Mouse (Mus musculus): ENCODE measurements around the gene Tomm6.

Tomm6 gene

GRCm38 (mm10) chr17:47688344-47688607, at the start of gene Tomm6:
Tomm6 (minus strand) TSS chr17:47688386.
- in situ Hi-C loops (cut with MboI; ENCODE audit: low sequenced_read_pairs) = no loop called here

DNA sequence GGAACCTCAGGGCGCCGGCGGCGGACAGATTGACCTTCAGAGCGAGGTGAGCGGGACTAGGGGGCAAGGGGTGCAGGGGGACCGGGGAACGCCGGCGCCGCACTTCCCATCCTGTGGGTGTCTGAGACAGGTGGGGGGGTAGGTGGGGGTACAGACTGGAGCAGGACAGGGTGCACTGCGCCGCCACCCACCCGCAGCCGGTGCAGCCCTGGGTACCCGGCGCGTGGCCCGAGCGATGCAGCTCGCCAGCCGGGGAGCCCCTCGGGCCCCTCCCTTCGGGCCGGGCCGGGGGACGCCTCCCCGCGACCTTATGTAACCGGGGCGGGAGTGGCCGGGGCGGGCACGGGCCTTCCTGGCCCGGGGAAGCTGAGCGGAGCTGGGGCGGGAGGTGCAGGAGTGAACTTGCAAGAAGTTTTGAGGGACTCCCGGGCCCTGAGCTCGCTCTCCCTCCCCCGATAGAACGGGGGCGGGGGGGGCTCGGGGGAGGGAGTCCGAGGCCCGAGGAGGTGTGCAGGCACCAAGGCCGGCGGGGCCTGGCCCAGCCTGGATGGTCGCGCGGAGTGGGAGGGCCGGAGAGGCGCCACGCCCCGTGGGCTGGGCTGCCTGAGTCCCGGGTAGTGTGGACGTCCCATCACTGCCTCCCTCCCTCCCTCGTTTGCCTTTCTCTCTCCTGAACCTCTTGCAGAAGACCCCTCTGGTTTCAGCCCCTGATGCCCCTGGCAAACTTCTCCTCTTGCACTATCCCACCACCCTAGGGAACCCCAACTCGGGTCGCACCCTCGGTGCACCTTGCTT, 49.3 kb upstream of the Tomm6 start:
- in situ Hi-C loops (cut with MboI; ENCODE audit: low sequenced_read_pairs) = no loop called here

DNA sequence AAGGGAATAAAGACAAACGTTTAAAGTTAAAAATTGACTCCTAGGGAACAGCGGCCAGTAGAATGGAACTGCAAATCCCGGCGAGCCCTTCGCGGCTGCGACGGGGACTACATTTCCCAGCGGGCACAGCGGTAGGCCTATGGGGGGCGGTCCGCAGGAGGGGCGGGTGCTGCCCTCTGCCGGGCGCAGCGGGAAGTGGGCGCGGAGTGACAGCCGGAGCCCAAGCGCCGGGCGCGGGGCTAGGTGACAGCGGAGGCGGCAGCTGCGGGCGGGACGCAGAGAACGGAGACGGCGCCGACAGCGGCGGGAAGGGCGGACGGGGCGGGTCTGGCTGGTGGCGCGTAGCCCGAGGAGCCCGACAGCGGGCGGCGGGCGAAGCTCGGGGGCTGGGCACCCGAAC, 48.7 kb upstream of the Tomm6 start, which contains the start of gene Tfeb:
TSS of gene Tfeb (plus strand) at position 175 of the 400 bp plus-strand sequence.
- in situ Hi-C loops (cut with MboI; ENCODE audit: low sequenced_read_pairs) = no loop called here

DNA sequence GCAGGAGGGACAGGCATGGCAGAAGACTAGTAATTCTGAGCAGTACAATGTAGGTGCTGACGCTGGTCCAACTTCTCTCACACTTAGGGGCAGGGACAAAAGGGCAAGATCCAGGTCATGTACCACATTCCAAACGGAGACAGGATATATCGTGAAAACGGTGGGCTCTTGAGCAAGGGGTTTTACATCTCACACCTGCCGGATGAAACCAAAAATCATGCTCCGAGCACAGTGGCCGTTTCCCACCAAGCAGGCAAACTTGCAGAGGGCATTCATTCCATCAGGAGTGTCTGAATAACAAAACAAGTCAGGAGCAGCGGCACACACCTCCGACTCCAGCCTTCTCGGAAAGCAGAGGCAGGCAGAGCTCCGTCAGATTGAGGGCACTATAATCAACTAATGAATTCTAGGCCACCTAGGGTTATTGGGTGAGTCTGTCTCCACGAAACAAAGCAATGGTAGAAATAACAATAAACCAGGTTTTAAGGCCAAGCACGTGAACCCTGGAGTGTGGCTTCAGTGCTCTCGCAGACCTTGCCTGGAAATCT, 47.4 kb upstream of the Tomm6 start:
- in situ Hi-C loops (cut with MboI; ENCODE audit: low sequenced_read_pairs) = no loop called here

DNA sequence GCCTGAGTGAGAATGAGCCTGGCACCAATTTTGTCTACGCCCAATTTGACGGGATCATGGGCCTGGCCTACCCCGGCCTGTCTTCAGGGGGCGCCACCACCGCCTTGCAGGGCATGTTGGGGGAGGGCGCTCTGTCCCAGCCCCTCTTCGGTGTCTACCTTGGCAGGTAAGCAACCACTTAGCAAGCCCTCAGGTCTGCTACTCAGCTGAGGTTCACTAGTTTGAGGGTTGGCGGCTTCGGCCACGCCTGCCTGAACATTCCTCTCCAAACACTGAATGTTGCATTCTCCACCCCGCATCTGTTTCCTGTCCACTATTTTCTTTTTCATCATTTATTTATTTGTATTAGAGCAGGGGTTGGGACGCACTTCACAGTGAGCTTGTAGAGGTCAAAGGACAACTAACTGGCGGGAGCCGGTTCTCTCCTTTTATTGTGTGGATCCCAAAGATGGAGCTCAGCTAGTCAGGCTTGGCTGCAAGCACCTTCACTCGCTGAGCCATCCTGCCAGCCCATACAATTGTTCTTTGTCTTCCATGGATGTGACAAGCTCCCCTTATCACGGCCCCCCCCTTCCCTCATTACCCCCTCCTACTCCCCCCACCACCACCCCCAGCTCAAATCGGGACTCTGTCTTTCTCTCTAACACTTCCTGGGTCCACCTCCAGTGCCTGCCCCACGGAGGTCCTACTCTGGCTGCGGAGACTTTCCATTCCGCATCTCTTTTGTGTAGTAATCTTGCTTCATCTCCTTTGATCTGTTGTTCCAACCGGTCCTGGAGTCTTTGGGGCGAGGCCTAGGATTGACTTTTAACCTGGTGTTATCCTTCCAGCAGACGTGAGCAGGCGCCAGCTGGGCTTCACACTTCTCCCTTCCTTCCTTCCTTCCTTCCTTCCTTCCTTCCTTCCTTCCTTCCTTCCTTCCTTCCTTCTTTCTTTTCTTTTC, 42.7 kb upstream of the Tomm6 start:
- in situ Hi-C loops (cut with MboI; ENCODE audit: low sequenced_read_pairs) = no loop called here

DNA sequence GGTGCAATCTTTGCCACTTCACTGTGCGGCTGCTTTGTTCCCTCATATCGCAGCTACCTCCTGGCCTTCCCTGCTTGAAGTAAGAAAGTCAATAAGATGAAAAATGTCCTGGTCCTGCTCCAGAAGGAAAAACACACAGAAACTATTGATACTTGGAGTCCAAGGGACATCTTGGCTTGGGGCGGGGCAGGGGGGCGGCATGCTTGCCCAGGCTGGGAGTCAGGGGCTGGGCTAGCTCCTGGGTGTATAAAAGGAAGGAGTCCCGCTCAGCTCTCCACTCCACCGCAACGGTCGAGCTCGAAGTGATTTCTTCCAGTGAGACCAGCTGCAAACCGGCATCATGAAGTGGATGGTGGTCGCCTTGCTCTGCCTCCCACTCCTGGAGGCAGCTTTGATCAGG, 38.4 kb upstream of the Tomm6 start, which contains the start of gene Pgc:
TSS of gene Pgc (plus strand) at position 277 of the 400 bp plus-strand sequence.
- in situ Hi-C loops (cut with MboI; ENCODE audit: low sequenced_read_pairs) = no loop called here

GRCm38 (mm10) chr17:47721183-47721582, 33.0 kb upstream of the Tomm6 start:
- in situ Hi-C loops (cut with MboI; ENCODE audit: low sequenced_read_pairs) = no loop called here

- in situ Hi-C loops (cut with MboI; ENCODE audit: low sequenced_read_pairs) = no loop called here
Observed at GRCm38 (mm10) chr17:47715037-47715436, 26.9 kb upstream of the Tomm6 start.

DNA sequence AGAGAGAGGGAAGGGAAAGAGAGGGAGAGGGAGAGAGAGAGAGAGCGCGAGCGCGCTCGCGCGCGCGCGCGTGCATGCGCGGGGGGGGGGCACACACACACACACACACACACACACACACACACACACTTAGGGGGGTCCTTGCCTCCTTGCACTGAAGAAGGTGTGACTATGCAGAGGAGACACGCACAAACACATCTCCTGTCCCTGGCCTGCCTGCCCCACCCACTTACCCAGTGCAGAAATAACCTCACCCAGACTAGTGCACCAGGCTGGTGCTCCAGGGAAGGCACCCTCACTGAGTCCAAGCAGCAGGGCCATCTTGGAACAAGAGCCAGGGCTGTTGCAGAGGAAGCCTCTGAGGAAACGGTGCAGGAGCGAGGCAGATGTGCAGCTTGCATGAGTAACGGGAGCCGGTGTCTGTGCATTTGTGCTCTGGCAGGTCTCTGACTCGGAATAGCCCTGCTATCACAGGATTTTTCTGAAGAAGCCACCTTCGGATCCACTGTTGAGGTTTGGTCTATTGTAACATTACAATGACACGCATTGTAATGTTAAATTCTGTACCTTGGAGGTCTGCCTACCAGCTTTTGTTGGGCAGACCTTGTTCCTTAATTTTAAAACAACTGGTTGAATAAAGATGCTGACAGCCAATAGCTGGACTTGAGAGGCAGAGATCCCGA, 24.8 kb upstream of the Tomm6 start:
- in situ Hi-C loops (cut with MboI; ENCODE audit: low sequenced_read_pairs) = no loop called here

DNA sequence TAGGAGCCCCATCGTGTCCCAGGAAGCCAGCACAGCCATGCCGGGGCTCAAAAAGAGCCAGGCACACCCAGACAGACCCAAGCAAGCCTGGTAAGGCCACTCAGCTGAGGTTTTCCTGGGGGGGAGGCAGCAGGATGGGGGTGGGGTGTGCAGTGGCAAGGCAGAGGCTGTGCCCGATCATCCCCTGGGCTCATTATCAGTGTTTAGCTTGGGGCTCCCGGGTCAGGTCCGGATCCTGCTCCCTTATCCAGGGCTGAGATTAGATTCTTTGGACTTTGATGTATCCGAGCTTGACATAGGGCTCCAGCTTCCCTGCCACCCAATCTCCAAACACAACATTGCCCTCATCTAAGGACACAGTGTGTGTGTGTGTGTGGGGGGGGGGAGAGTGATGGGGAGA, 23.7 kb upstream of the Tomm6 start:
- in situ Hi-C loops (cut with MboI; ENCODE audit: low sequenced_read_pairs) = no loop called here

DNA sequence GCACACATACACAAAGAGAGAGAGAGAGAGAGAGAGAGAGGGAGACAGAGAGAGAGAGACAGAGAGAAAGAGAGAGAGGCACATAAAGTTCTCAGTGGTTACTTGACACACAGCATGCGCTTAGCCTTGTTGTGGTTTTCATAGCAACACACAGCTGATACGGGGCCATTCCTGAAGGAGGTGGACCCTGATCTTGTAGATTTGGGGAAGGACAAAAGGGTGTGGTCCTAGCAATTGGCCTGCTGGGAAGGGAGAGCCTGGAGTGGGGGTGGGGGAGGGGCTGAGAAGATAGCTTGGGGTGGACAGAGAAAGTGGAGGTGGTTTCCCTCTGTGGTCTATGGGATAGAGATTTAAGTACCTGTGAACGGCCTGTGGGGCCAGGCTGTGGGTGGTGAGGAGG, 21.9 kb upstream of the Tomm6 start:
- in situ Hi-C loops (cut with MboI; ENCODE audit: low sequenced_read_pairs) = no loop called here

DNA sequence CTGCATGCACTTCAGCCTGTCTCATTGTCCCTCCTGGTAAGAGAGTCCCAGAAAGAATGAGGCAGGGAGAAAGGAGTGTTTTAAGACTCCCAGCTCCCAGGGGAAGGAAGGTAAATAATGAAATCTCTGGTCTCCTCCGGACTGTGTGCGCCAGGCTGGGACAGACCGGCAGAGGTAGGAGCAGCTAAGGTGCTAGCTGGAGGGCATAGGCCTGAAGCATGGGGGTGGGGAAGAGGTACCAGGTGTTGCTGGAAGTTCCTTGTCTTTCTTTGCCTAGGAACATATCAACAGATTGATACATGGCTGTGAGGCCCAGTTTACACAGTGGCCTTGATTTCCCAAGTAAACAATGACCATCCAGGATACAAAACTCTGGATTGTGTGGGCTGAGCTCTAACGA, 20.8 kb upstream of the Tomm6 start:
- in situ Hi-C loops (cut with MboI; ENCODE audit: low sequenced_read_pairs) = no loop called here

DNA sequence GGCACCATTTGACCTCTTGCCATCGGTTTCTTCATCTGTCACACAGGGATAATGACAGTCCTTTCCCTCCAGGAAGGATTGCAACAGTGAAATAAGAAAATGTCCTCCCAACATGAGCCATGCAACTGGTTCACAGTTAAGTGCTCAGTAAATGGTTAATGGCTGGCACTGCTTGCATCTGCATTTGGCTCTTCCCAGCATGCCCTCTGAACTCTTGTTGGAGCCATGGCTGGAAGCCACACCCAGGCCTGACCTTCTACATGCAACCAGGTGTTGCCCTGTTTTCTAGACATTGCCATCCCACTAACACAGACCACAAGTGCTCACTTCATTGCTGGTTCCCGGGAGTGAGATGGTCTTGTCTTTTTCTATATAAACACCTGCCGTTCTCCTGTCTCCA, 19.8 kb upstream of the Tomm6 start:
- in situ Hi-C loops (cut with MboI; ENCODE audit: low sequenced_read_pairs) = no loop called here

DNA sequence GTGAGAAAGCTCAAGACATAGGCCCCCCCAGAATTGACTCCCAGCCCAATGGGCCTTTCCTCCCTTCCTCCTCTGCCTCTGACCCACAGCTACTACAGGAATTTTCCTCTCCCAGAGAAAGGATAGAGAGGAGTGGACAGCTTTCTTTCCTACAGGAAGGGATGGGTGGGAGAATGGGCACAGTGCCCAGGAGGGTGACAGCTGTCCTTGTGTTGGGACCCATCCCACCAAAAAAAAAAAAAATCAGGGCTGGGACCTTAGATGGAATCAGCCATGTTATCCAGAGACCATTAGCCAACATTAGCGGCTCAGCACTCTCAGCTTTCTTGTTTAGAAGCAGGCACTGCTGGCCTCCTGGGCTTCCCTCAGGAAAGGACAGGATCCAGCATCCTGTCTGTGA, 18.0 kb upstream of the Tomm6 start:
- in situ Hi-C loops (cut with MboI; ENCODE audit: low sequenced_read_pairs) = no loop called here

DNA sequence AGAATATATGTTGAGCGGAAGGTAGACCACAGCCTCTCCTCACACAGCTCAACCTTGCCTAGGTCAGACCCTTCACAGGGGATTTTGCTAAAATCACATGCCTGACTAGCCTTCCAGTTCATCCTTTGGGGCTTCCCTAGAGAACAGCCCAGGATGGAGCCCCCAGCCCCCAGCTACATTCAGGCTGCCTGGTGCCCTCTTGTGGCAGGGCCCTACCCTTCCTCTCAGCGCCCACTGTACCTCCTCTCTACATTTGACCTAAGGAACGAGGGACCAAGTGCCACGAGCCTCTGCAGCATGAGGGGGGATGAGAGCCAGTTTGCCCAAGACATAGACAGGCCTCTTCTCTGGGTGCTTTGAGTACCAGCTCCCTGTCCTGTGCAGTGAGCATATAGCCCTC, 16.5 kb upstream of the Tomm6 start:
- in situ Hi-C loops (cut with MboI; ENCODE audit: low sequenced_read_pairs) = no loop called here

DNA sequence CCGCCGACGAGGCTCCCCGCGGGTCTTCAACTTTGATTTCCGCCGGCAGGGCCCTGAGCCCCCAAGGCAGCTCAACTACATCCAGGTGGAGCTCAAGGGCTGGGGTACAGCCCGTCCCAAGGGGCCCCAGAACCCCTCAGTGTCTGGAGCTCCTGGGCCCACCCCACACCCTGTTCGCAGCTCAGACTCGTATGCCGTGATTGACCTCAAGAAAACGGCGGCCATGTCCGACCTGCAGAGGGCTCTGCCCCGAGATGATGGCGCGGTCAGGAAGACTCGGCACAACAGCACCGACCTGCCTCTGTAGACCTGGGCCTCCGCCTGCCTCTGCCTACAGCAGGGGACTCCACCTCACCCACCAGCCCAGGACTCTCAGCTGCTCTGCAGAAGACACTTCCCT, 15.4 kb upstream of the Tomm6 start:
- in situ Hi-C loops (cut with MboI; ENCODE audit: low sequenced_read_pairs) = no loop called here

GRCm38 (mm10) chr17:47702548-47703345, 14.6 kb upstream of the Tomm6 start:
- in situ Hi-C loops (cut with MboI; ENCODE audit: low sequenced_read_pairs) = no loop called here

DNA sequence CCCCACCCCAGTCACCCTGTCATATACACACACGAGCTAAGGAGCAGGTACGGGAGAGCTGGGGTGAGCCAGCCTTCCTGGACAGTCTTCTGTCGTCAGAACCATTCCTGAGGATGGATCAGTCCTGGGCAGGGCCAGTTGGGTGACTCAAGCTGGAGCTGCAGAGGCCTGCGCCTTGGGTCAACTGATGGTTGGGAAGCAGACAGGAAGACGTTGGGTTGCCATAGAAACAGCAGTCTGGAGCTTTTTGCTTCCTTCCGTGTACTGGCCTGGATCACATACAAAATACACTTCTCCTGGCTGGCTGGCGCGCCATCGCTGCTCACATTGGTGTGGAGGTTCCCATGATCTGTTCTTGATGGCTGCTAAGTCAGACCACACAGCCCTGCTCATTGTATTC, 13.6 kb upstream of the Tomm6 start:
- in situ Hi-C loops (cut with MboI; ENCODE audit: low sequenced_read_pairs) = no loop called here

DNA sequence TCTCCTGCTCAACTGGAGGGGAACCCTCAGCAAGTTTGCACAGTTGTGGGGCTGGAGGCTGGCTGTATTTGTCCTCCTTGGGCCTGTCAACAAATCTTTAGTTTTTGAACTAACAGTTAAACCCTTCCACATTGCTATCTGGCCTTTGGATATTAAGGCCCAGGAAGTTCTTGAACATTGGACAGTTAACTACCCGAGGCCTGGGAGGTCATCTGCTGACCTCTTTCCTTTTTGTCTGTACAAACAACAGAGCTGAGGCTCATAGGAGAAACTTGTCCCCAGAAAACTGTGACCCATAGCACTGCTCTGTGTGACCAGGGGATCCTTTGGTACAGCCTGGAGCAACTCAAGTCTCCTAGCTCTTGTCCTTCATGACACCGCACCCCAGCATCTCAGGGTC, 10.9 kb upstream of the Tomm6 start:
- in situ Hi-C loops (cut with MboI; ENCODE audit: low sequenced_read_pairs) = no loop called here

DNA sequence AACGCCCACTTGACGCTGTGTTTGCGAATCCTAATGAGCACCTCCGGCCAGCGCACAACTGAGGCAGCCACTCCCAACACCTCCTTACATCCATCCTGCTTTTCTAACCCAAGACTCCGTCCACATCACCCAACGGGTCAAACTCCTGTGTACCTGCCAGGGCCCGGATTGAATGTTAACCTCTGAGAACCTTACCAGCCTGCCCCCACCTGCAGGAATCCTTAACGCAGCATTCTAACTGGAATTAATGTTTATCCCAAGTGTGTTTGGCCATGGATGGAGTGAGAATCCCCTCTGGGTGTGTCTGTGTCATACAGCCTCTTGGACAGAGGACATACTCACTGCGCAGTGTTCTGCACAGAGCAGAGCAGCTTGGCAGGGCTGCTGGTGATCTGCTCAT, 10.0 kb upstream of the Tomm6 start:
- in situ Hi-C loops (cut with MboI; ENCODE audit: low sequenced_read_pairs) = no loop called here

DNA sequence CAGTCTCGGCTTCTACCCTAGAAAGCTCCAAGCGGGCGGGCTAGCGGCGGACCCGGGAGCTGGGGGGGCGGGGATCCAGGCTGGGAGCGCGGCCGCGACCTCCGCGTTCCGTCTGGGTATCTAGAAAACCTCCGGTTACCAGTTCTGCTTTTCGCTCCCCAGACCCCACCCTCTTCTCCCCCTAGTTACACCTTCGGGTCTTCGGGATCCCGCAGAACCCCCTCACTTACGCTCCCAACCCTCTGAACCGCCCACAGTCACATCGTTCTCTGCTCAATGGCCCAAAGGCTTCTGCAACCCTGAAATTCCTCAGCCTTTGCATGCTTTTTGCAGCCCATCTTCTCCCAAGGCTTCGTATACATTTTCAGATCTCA, 7.1 kb upstream of the Tomm6 start:
- in situ Hi-C loops (cut with MboI; ENCODE audit: low sequenced_read_pairs) = no loop called here

Data from CH12F3 (cell line).